34 mouse cellular contexts compared by ENCODE assay signal in the genomic region with DNA sequence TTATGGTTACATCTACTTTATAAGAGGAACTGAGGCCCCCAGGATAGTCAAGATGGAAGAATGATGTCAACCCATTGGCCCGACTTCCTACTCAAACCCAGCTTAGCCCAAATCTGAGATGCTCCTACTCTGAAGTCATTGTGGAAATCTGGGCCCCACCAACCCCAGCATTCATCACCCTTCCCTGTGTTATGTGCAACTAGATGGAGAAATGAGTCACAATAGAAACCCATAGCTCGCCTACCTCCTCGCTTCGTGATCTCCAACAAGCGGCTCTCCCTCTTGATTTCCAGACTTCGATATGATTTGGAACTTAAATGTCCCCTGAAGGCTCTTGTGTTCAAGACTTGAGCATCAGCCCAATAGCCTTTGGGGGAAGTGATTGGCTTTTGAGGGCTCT.
"Had no signal": no experiment of that assay in that cellular context is flagged by ENCODE, and none has a peak within 500 bp of the region (broad histone marks: within the 10 kb centered on the region; RNA-seq: fewer than 3 reads in every experiment).

No protein-coding gene starts in this region.

- H3K27ac ChIP-seq: heart, embryonic 10.5 days; heart, embryonic 13.5 days; heart, embryonic 15.5 days; hindbrain, embryonic 12.5 days; hindbrain, embryonic 13.5 days; hindbrain, embryonic 14.5 days; hindbrain, embryonic 15.5 days; hindbrain, postnatal 0 days; intestine, embryonic 15.5 days; kidney, embryonic 15.5 days; kidney, postnatal 0 days; layer of hippocampus, adult 2 months; left cerebral cortex, adult 2 months had no signal

- DNase-seq: heart, postnatal 10 days; heart, postnatal 14 days; heart, postnatal 36 days; heart, postnatal 4 days; kidney, adult 11 months; kidney, adult 18-20 months; kidney, adult 2 months; kidney, adult 8-10 months; kidney, adult 9 months; kidney, postnatal 10 days; kidney, postnatal 25 days; kidney, postnatal 36 days; kidney, postnatal 4 days; layer of hippocampus, adult 9-11 months; layer of hippocampus, postnatal 36 days had no signal

- H3K4me1 ChIP-seq: hindbrain, embryonic 12.5 days; hindbrain, embryonic 13.5 days; hindbrain, embryonic 15.5 days; intestine, embryonic 15.5 days; kidney, embryonic 15.5 days had no signal

- ATAC-seq: hindbrain, embryonic 16.5 days; hindbrain, postnatal 0 days; inflammation-experienced regulatory T-cells, adult 6 months; intestine, embryonic 15.5 days; intestine, embryonic 16.5 days; intestine, postnatal 0 days had no signal

- H3K4me3 ChIP-seq: heart, embryonic 10.5 days; heart, embryonic 12.5 days; heart, embryonic 13.5 days; heart, embryonic 15.5 days; hindbrain, embryonic 10.5 days; hindbrain, embryonic 12.5 days; hindbrain, embryonic 13.5 days; hindbrain, embryonic 15.5 days; intestine, embryonic 15.5 days; kidney, embryonic 15.5 days; layer of hippocampus, adult 2 months; left cerebral cortex, adult 2 months had no signal
